Mouse (Mus musculus) heart, embryonic 16.5 days (tissue): ENCODE data around the gene Pepd. TPM values are rescaled to one million over a fixed set of nuclear protein-coding genes. Genes with fewer than 3 reads are reported as not detected.
A peak's percentile ranks its signal among the peaks of the same experiment; 100 is the strongest.

ENCODE experiments used
- ATAC-seq: fragments of 200-750 bp; cut with Nextera tagmentation; replicated peaks from 2 replicates; pipeline ENCODE4 v1.8.0; 2017; ENCODE audit warnings: moderate number of reproducible peaks; ENCODE audit not compliant: insufficient read depth, low FRiP score; ENCODE audit errors: extremely low read depth
- H3K27ac ChIP-seq: fragments of 300-500 bp; sonication (generic); 2 replicates; pipeline ENCODE4 v1.5.1; 2014; ENCODE audit warnings: mild to moderate bottlenecking, low read length, control low read depth, moderate library complexity
- H3K27me3 ChIP-seq: fragments of 300-500 bp; sonication (generic); 2 replicates; pipeline ENCODE4 v1.6.1; 2014; ENCODE audit warnings: low read length, mixed read lengths; ENCODE audit not compliant: control insufficient read depth, insufficient read depth
- H3K36me3 ChIP-seq: fragments of 300-500 bp; sonication (generic); 2 replicates; pipeline ENCODE4 v1.6.1; 2014; ENCODE audit not compliant: control insufficient read depth, insufficient read depth
- H3K4me1 ChIP-seq: fragments of 300-500 bp; sonication (generic); 2 replicates; pipeline ENCODE4 v1.6.1; 2014; ENCODE audit warnings: low read length, mixed read lengths; ENCODE audit not compliant: control insufficient read depth, insufficient read depth
- H3K4me2 ChIP-seq: fragments of 300-500 bp; sonication (generic); 2 replicates; pipeline ENCODE4 v1.6.1; 2014; ENCODE audit warnings: low read depth, mild to moderate bottlenecking, control low read depth, low read length
- H3K4me3 ChIP-seq: fragments of 300-500 bp; sonication (generic); 2 replicates; pipeline ENCODE4 v1.5.1; 2014; ENCODE audit warnings: mild to moderate bottlenecking, control low read depth, low read length
- H3K9ac ChIP-seq: fragments of 300-500 bp; sonication (generic); 2 replicates; pipeline ENCODE4 v1.6.1; 2014; ENCODE audit warnings: low read length, control low read depth
- H3K9me3 ChIP-seq: fragments of 300-500 bp; sonication (generic); replicated peaks from 2 replicates; pipeline ENCODE4 v1.6.1; 2016; ENCODE audit warnings: low read length; ENCODE audit not compliant: control insufficient read depth
- WGBS: fragments of 180-500 bp; shearing (Covaris S2); extraction: QIAGEN DNeasy Blood & Tissue Kit; methylation state at CpG from one replicate; pipeline ENCODE4 v1.1.7; 2014; 5-methylcytosine and 5-hydroxymethylcytosine counted together
- polyA plus RNA-seq: library from polyadenylated mRNA; unstranded; fragments of >200 nt; fragmentation: Nextera tagmentation; extraction: Ambion mirVana; gene quantifications from 2 replicates; pipeline ENCODE4 v1.2.1, GENCODE M21; 2015

The Pepd gene
- polyA plus RNA-seq, 1 experiment from 2014 or later, result 52.0 TPM

DNA sequence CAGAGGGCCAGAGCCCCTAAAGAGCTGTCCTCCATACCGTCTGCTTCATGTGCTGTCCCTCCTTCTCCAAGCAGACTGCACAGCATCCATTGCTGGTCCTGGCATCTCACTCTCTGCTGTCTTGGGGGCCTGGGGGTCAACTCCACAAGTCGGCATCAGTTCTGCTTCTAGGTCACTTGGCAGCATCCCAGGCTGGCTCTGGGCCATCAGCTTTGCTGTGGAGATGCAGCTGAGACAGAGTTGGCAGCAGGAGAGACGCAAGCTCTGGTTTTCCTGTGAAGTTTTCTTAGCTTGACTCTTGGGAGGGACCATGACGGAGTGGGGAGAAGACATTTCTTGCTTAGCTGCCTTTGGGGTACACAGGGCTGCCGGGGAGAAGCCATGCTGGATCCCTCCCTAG is 13.0 kb downstream of the Pepd start:
- ATAC-seq, result 0 out of 2 replicates have a peak, but pooled peaks have one; percentile 12
- H3K36me3 ChIP-seq, result no peaks in the 10 kb centered on the region
- 51% methylated on average over 5 of the region's 5 CpGs for WGBS

GRCm38 (mm10) chr7:34925956-34926355 is 13.8 kb downstream of the Pepd start:
- Histone ChIP-seq H3K27me3 (no peaks in the 10 kb centered on the region), H3K36me3 (no peaks in the 10 kb centered on the region), H3K4me1 (peaks cover 6% of the 10 kb centered on the region), H3K4me3 (no peak overlapping the region), H3K9me3 (no peaks in the 10 kb centered on the region), H3K9ac (no peak overlapping the region), H3K4me2 (no peak overlapping the region), H3K27ac (no peak overlapping the region)
- no peak for ATAC-seq
- WGBS, result 88% methylated on average over 7 of the region's 7 CpGs

More for the DNA sequence above, 13.0 kb downstream of the Pepd start:
- no peak overlapping the region for H3K4me3 ChIP-seq
- no peaks in the 10 kb centered on the region for H3K27me3 ChIP-seq
- H3K9me3 ChIP-seq, result no peaks in the 10 kb centered on the region
- H3K27ac ChIP-seq, result no peak overlapping the region
- no peak overlapping the region for H3K4me2 ChIP-seq
- peaks cover 6% of the 10 kb centered on the region for H3K4me1 ChIP-seq
- H3K9ac ChIP-seq, result 0 out of 2 replicates have a peak overlapping the region, but pooled peaks have one; percentile 10

DNA sequence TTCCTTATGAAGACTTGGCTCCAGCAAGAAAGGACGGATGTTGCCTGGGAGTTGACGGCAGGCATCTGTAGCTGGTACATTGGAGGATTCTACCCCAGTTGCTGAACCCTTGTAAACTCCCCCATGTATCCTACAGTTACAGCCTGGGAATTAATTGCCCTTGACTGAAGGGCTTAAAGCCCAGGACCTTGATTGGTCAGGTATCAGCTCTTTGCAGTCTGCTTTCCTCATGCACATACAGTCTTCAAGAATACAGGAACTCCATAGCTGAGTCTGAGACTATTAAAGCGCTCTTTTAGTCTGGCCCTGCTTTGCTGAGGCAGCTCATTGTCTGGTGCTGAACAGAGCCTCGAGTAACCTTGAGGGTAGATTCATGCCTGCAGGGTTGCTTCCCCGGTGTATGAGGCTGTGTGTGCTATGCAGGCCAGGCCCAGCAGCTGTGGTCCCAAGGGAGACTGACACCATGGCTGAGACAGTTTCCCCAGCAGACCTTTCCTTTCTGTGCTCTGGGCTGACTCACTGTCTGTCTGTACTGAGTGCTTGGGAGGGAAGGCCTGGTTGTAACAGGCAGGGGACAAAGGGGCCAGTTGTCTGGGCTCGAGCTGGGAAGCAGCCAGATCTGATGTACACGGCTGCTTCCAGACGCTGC is 17.6 kb downstream of the Pepd start:
- H3K9me3 ChIP-seq, result no peaks in the 10 kb centered on the region
- H3K27me3 ChIP-seq, result no peaks in the 10 kb centered on the region
- ATAC-seq, result no peak
- H3K4me3 ChIP-seq, result no peak overlapping the region
- no peaks in the 10 kb centered on the region for H3K36me3 ChIP-seq
- H3K27ac ChIP-seq, result no peak overlapping the region
- peaks cover 6% of the 10 kb centered on the region for H3K4me1 ChIP-seq
- H3K9ac ChIP-seq, result no peak overlapping the region
- H3K4me2 ChIP-seq, result no peak overlapping the region
- WGBS, result 62% methylated on average over 8 of the region's 8 CpGs

- no peak for ATAC-seq
- H3K27ac ChIP-seq, result no peak overlapping the region
Observed at GRCm38 (mm10) chr7:34930263-34930757, 18.1 kb downstream of the Pepd start.

DNA sequence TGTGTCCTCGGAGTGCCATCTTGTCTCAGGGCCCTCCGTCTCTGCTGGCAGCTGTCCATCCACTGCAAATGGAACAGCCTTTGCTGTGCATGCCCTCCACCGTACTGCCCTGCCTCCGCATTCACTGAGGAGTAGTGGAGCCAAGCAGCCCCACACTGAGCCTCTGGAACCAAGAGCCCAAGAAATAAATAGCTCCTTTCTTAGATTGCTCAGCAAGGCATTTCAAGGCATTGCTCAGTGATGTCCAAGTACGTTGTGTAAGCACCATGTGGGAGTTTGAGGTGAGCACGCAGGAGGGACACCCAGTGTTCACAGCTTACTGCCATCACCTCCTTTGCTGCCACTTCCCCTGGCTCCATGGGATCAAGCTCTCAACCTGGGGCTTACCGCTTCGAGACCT is 20.5 kb downstream of the Pepd start:
- H3K4me3 ChIP-seq, result no peak overlapping the region
- no peak overlapping the region for H3K27ac ChIP-seq
- no peak overlapping the region for H3K4me2 ChIP-seq
- no peak for ATAC-seq
- WGBS, result 81% methylated on average over 8 of the region's 8 CpGs
- H3K36me3 ChIP-seq, result peaks cover 15% of the 10 kb centered on the region
- H3K4me1 ChIP-seq, result peaks cover 2% of the 10 kb centered on the region
- no peaks in the 10 kb centered on the region for H3K27me3 ChIP-seq
- H3K9ac ChIP-seq, result no peak overlapping the region
- H3K9me3 ChIP-seq, result peaks cover 8% of the 10 kb centered on the region

More at GRCm38 (mm10) chr7:34930263-34930757, 18.1 kb downstream of the Pepd start:
- H3K4me2 ChIP-seq, result no peak overlapping the region
- H3K9me3 ChIP-seq, result no peaks in the 10 kb centered on the region
- H3K4me1 ChIP-seq, result peaks cover 5% of the 10 kb centered on the region
- no peak overlapping the region for H3K9ac ChIP-seq
- no peaks in the 10 kb centered on the region for H3K27me3 ChIP-seq
- H3K36me3 ChIP-seq, result no peaks in the 10 kb centered on the region
- WGBS, result 45% methylated on average over 7 of the region's 7 CpGs
- H3K4me3 ChIP-seq, result no peak overlapping the region

GRCm38 (mm10) chr7:34933142-34933541 is 21.0 kb downstream of the Pepd start:
- 55% methylated on average over 3 of the region's 3 CpGs for WGBS
- Histone ChIP-seq H3K36me3 (peaks cover 15% of the 10 kb centered on the region), H3K27me3 (no peaks in the 10 kb centered on the region)

DNA sequence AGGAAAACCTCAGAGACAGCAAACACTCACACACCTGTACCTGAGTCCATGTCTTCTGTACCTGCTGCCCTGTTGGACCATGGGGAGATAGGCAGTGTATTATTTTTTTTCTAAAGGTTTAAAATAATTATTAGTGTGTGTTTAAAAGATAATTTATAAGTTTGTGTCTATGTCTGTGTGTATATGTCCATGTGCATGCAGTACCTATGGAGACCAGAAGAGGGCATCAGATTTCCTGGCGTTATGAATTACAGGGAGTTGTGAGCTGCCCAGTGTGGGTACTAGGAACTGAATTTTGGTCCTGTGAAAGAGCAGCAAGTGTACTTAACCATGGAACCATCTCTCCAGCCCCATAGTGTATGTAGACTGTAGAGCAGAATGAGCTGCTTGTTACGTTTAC is 24.2 kb downstream of the Pepd start:
- H3K36me3 ChIP-seq, result peaks cover 15% of the 10 kb centered on the region
- WGBS, result 88% methylated on average over 2 of the region's 2 CpGs
- peaks cover 8% of the 10 kb centered on the region for H3K9me3 ChIP-seq
- no peaks in the 10 kb centered on the region for H3K27me3 ChIP-seq
- H3K4me2 ChIP-seq, result no peak overlapping the region
- H3K4me1 ChIP-seq, result no peaks in the 10 kb centered on the region
- no peak overlapping the region for H3K9ac ChIP-seq
- no peak overlapping the region for H3K27ac ChIP-seq
- no peak for ATAC-seq
- no peak overlapping the region for H3K4me3 ChIP-seq

More at GRCm38 (mm10) chr7:34933142-34933541, 21.0 kb downstream of the Pepd start:
- no peak overlapping the region for H3K9ac ChIP-seq
- no peak overlapping the region for H3K4me3 ChIP-seq
- peaks cover 2% of the 10 kb centered on the region for H3K4me1 ChIP-seq
- H3K27ac ChIP-seq, result no peak overlapping the region
- ATAC-seq, result no peak
- peaks cover 8% of the 10 kb centered on the region for H3K9me3 ChIP-seq
- H3K4me2 ChIP-seq, result no peak overlapping the region

GRCm38 (mm10) chr7:34938636-34939261 is 26.6 kb downstream of the Pepd start:
- ATAC-seq, result no peak
- Histone ChIP-seq H3K27ac (no peak overlapping the region), H3K4me2 (no peak overlapping the region), H3K36me3 (peaks cover 15% of the 10 kb centered on the region), H3K4me3 (no peak overlapping the region), H3K4me1 (no peaks in the 10 kb centered on the region), H3K27me3 (no peaks in the 10 kb centered on the region), H3K9ac (no peak overlapping the region), H3K9me3 (peaks cover 8% of the 10 kb centered on the region)
- 77% methylated on average over 7 of the region's 7 CpGs for WGBS

- H3K9me3 ChIP-seq, result peaks cover 8% of the 10 kb centered on the region
- no peak overlapping the region for H3K4me2 ChIP-seq
- ATAC-seq, result no peak
- H3K27me3 ChIP-seq, result no peaks in the 10 kb centered on the region
- no peak overlapping the region for H3K27ac ChIP-seq
- 64% methylated on average over 14 of the region's 14 CpGs for WGBS
- H3K36me3 ChIP-seq, result peaks cover 17% of the 10 kb centered on the region
- no peak overlapping the region for H3K9ac ChIP-seq
- no peak overlapping the region for H3K4me3 ChIP-seq
- H3K4me1 ChIP-seq, result no peaks in the 10 kb centered on the region
Observed at GRCm38 (mm10) chr7:34939262-34939951, 27.2 kb downstream of the Pepd start.
